Mouse (Mus musculus): ENCODE results near the gene Gm21876. TPM values are rescaled to one million over a fixed set of nuclear protein-coding genes. Genes with fewer than 3 reads are reported as not detected.

Gene Gm21876
- not detected in 2 replicates for polyA plus RNA-seq (2012; ENCODE audit: low replicate concordance)

GRCm38 (mm10) chrX:21175553-21175952 lies at the start of gene Gm21876:
Gm21876 (minus strand) TSS chrX:21175653.

Other genes starting within 250 kb of the Gm21876 start
- 359 and 470 TPM in 2 replicates for gene Cfp, start 244.1 kb downstream of the Gm21876 start, polyA plus RNA-seq (2012; ENCODE audit: low replicate concordance)
- gene Elk1, start 225.0 kb downstream of the Gm21876 start, polyA plus RNA-seq (2012; ENCODE audit: low replicate concordance), result 18.3 and 18.9 TPM in 2 replicates
- 5.5 and 19.3 TPM in 2 replicates for gene Uxt, start 213.6 kb downstream of the Gm21876 start, polyA plus RNA-seq (2012; ENCODE audit: low replicate concordance)
- 0.07 and 0.99 TPM in 2 replicates for gene Zfp182, start 113.3 kb downstream of the Gm21876 start, polyA plus RNA-seq (2012; ENCODE audit: low replicate concordance)
- not detected in 2 replicates for gene Spaca5, start 107.2 kb downstream of the Gm21876 start, polyA plus RNA-seq (2012; ENCODE audit: low replicate concordance)
- 0.04 TPM in 1 of 2 replicates, not detected in the other for gene Zfp300, start 86.1 kb downstream of the Gm21876 start, polyA plus RNA-seq (2012; ENCODE audit: low replicate concordance)
- not detected in 2 replicates for gene Ssxa1, start 59.8 kb downstream of the Gm21876 start, polyA plus RNA-seq (2012; ENCODE audit: low replicate concordance)

All from hematopoietic multipotent progenitor cell, adult 10-12 weeks (in vitro differentiated cells).